Mouse (Mus musculus) stomach, postnatal 0 days (tissue): Measurements from ENCODE around the gene Teddm1b. TPM values are rescaled to one million over a fixed set of nuclear protein-coding genes. Genes with fewer than 3 reads are reported as not detected.

Experiments used
- ATAC-seq: fragments of 200-750 bp; cut with Nextera tagmentation; 2 replicates; pipeline ENCODE4 v1.8.0; 2017; ENCODE audit not compliant: low FRiP score, low TSS enrichment
- DNase-seq: peaks from one replicate; pipeline ENCODE4 v3.0.0-alpha.2; 2016; ENCODE audit warnings: low spot score
- H3K27ac ChIP-seq: fragments of 300-500 bp; sonication (generic); replicated peaks from 2 replicates; pipeline ENCODE4 v1.5.1; 2014; ENCODE audit warnings: mild to moderate bottlenecking, control low read depth
- H3K27me3 ChIP-seq: fragments of 300-500 bp; sonication (generic); 2 replicates; pipeline ENCODE4 v1.6.1; 2014; ENCODE audit warnings: low read length; ENCODE audit not compliant: control insufficient read depth, insufficient read depth
- H3K36me3 ChIP-seq: fragments of 300-500 bp; sonication (generic); 2 replicates; pipeline ENCODE4 v1.6.1; 2014; ENCODE audit warnings: low read length, mixed read lengths; ENCODE audit not compliant: control insufficient read depth, insufficient read depth
- H3K4me1 ChIP-seq: fragments of 300-500 bp; sonication (generic); replicated peaks from 2 replicates; pipeline ENCODE4 v1.6.1; 2014; ENCODE audit warnings: antibody characterized with exemption; ENCODE audit not compliant: control insufficient read depth, insufficient read depth
- H3K4me2 ChIP-seq: fragments of 300-500 bp; sonication (generic); replicated peaks from 2 replicates; pipeline ENCODE4 v1.6.1; 2014; ENCODE audit warnings: low read depth, mild to moderate bottlenecking, control low read depth, moderate library complexity
- H3K4me3 ChIP-seq: fragments of 300-500 bp; sonication (generic); 2 replicates; pipeline ENCODE4 v1.5.1; 2014; ENCODE audit warnings: low read depth, low read length, control low read depth
- H3K9ac ChIP-seq: fragments of 300-500 bp; sonication (generic); 2 replicates; pipeline ENCODE4 v1.6.1; 2014; ENCODE audit warnings: mild to moderate bottlenecking, low read length, control low read depth, mixed read lengths
- H3K9me3 ChIP-seq: fragments of 300-500 bp; sonication (generic); 2 replicates; pipeline ENCODE4 v1.6.1; 2016; ENCODE audit warnings: low read length; ENCODE audit not compliant: control insufficient read depth
- CTCF ChIP-seq: IDR thresholded peaks from 2 replicates; pipeline ENCODE4 v1.5.1; 2016; ENCODE audit warnings: antibody characterized with exemption, low read depth, mild to moderate bottlenecking, moderate library complexity
- EP300 ChIP-seq: optimal IDR thresholded peaks from 2 replicates; pipeline ENCODE3; 2016; ENCODE audit warnings: antibody characterized with exemption
- WGBS: fragments of 180-500 bp; shearing (Covaris S2); extraction: QIAGEN DNeasy Blood & Tissue Kit; methylation state at CpG from one replicate; pipeline ENCODE4 v1.1.7; 2014; 5-methylcytosine and 5-hydroxymethylcytosine counted together
- polyA plus RNA-seq: library from polyadenylated mRNA; unstranded; fragments of >200 nt; fragmentation: Nextera tagmentation; extraction: Ambion mirVana; gene quantifications from 2 replicates; pipeline ENCODE4 v1.2.1, GENCODE M21; 2015

Gene Teddm1b
- polyA plus RNA-seq, 1 experiment from 2014 or later = 0.11 TPM

- WGBS = 58% methylated on average over 4 of the region's 4 CpGs
- H3K27ac ChIP-seq = no peak within 1 kb of the TSS
- ATAC-seq = no peak
Measured at GRCm38 (mm10) chr1:153891442-153891841, 17.3 kb downstream of the Teddm1b start, which contains the start of gene Teddm1a. TSS of gene Teddm1a (plus strand) at chr1:153891742.

GRCm38 (mm10) chr1:153893746-153894145, 19.6 kb downstream of the Teddm1b start:
- ATAC-seq (no peak), DNase-seq (no peak)
- H3K4me2 ChIP-seq = no peak overlapping the region
- no peak overlapping the region for H3K4me3 ChIP-seq
- TF ChIP-seq CTCF (no peak), EP300 (no peak)
- no peak overlapping the region for H3K27ac ChIP-seq
- no peaks in the 10 kb centered on the region for H3K9me3 ChIP-seq
- H3K9ac ChIP-seq = no peak overlapping the region
- H3K27me3 ChIP-seq = no peaks in the 10 kb centered on the region
- H3K36me3 ChIP-seq = no peaks in the 10 kb centered on the region
- WGBS = 48% methylated on average over 2 of the region's 2 CpGs
- H3K4me1 ChIP-seq = no peaks in the 10 kb centered on the region

More at GRCm38 (mm10) chr1:153891442-153891841, 17.3 kb downstream of the Teddm1b start, which contains the start of gene Teddm1a:
- no peak for DNase-seq
- Histone ChIP-seq H3K4me3 (no peak within 1 kb of the TSS), H3K9ac (no peak within 1 kb of the TSS), H3K9me3 (no peaks in the 10 kb centered on the region), H3K4me1 (no peaks in the 10 kb centered on the region), H3K36me3 (no peaks in the 10 kb centered on the region), H3K27me3 (no peaks in the 10 kb centered on the region), H3K4me2 (no peak within 1 kb of the TSS)
- TF ChIP-seq CTCF = no peak
- no peak for TF ChIP-seq EP300

GRCm38 (mm10) chr1:153894201-153894893, 20.2 kb downstream of the Teddm1b start:
- Histone ChIP-seq H3K27me3 (no peaks in the 10 kb centered on the region), H3K4me2 (no peak overlapping the region), H3K9me3 (no peaks in the 10 kb centered on the region), H3K4me3 (no peak overlapping the region), H3K4me1 (peaks cover 3% of the 10 kb centered on the region; the same call in 1 of the 2 replicates), H3K36me3 (no peaks in the 10 kb centered on the region), H3K9ac (no peak overlapping the region), H3K27ac (peak overlapping the region; percentile 45; the same call in 1 of the 2 replicates)
- ATAC-seq = no peak
- TF ChIP-seq EP300 (no peak), CTCF (no peak)
- WGBS = 38% methylated on average over 8 of the region's 8 CpGs
- no peak for DNase-seq

GRCm38 (mm10) chr1:153894979-153895378, 20.8 kb downstream of the Teddm1b start:
- no peaks in the 10 kb centered on the region for H3K9me3 ChIP-seq
- ATAC-seq (no peak), DNase-seq (peak; percentile 77)
- no peak overlapping the region for H3K4me3 ChIP-seq
- peaks cover 3% of the 10 kb centered on the region; the same call in 1 of the 2 replicates for H3K4me1 ChIP-seq
- no peaks in the 10 kb centered on the region for H3K36me3 ChIP-seq
- no peak overlapping the region for H3K27ac ChIP-seq
- H3K27me3 ChIP-seq = no peaks in the 10 kb centered on the region
- H3K4me2 ChIP-seq = no peak overlapping the region
- 31% methylated on average over 5 of the region's 5 CpGs for WGBS
- TF ChIP-seq EP300 (no peak), CTCF (peak; percentile 94)
- no peak overlapping the region for H3K9ac ChIP-seq

GRCm38 (mm10) chr1:153897196-153897595, 23.1 kb downstream of the Teddm1b start:
- Histone ChIP-seq H3K9ac (no peak overlapping the region), H3K4me2 (no peak overlapping the region)
- 79% methylated on average over 8 of the region's 8 CpGs for WGBS

More at GRCm38 (mm10) chr1:153897196-153897595, 23.1 kb downstream of the Teddm1b start:
- no peak overlapping the region for H3K4me3 ChIP-seq
- TF ChIP-seq CTCF (no peak), EP300 (no peak)
- no peaks in the 10 kb centered on the region for H3K27me3 ChIP-seq
- ATAC-seq (no peak), DNase-seq (no peak)
- H3K27ac ChIP-seq = no peak overlapping the region
- no peaks in the 10 kb centered on the region for H3K9me3 ChIP-seq
- H3K4me1 ChIP-seq = peaks cover 3% of the 10 kb centered on the region
- no peaks in the 10 kb centered on the region for H3K36me3 ChIP-seq
